Mouse (Mus musculus) liver, embryonic 14.5 days (tissue): ENCODE measurements at regions not wholly inside any gene's neighbourhood (a gene's known extent, or its start where the extent isn't known, plus 50 kb on each side); places are given as distances from the start of the nearest gene placed in this dataset.

Source experiments
- ATAC-seq: fragments of 200-750 bp; cut with Nextera tagmentation; 2 replicates; pipeline ENCODE4 v1.8.0; 2017; ENCODE audit warnings: moderate number of reproducible peaks, mild to moderate bottlenecking, moderate library complexity; ENCODE audit not compliant: insufficient read depth
- DNase-seq, 3 experiments: peaks; one replicate each; pipeline ENCODE4 v3.0.0-alpha.2; 2012 to 2013; ENCODE audit warnings: low read depth in 3 of 3, low spot score in 3 of 3
- H3K27ac ChIP-seq: fragments of 300-500 bp; sonication (generic); 2 replicates; pipeline ENCODE4 v1.5.1; 2014; ENCODE audit warnings: moderate library complexity, mild to moderate bottlenecking, control low read depth, inconsistent platforms
- H3K27me3 ChIP-seq: fragments of 300-500 bp; sonication (generic); 2 replicates; pipeline ENCODE4 v1.6.1; 2014; ENCODE audit warnings: mild to moderate bottlenecking, low read length, moderate library complexity; ENCODE audit not compliant: control insufficient read depth, insufficient read depth
- H3K36me3 ChIP-seq: fragments of 300-500 bp; sonication (generic); replicated peaks from 2 replicates; pipeline ENCODE4 v1.6.1; 2014; ENCODE audit warnings: low read depth; ENCODE audit not compliant: control insufficient read depth, insufficient read depth
- H3K4me1 ChIP-seq, 2 experiments: fragments of 200-500 bp in 1 of 2; fragments of 300-500 bp in 1 of 2; sonication (generic) in 1 of 2; replicated peaks; 2 replicates each; pipeline ENCODE4 v1.6.1; 2012 to 2014; ENCODE audit warnings: antibody characterized with exemption in 1 of 2, inconsistent platforms in 1 of 2, low read length in 1 of 2; ENCODE audit not compliant: control insufficient read depth in 2 of 2, insufficient read depth in 2 of 2
- H3K4me2 ChIP-seq: fragments of 300-500 bp; sonication (generic); 2 replicates; pipeline ENCODE4 v1.6.1; 2014; ENCODE audit warnings: low read depth, mild to moderate bottlenecking, control low read depth, moderate library complexity
- H3K4me3 ChIP-seq, 2 experiments: fragments of 200-500 bp in 1 of 2; fragments of 300-500 bp in 1 of 2; sonication (generic) in 1 of 2; 2 replicates each; pipeline ENCODE4 v1.5.1; 2012 to 2014; ENCODE audit warnings: low read depth in 2 of 2, low read length in 2 of 2, mild to moderate bottlenecking in 2 of 2, control low read depth in 1 of 2, inconsistent platforms in 1 of 2, moderate library complexity in 1 of 2; ENCODE audit not compliant: insufficient read depth in 1 of 2
- H3K9ac ChIP-seq: fragments of 300-500 bp; sonication (generic); replicated peaks from 2 replicates; pipeline ENCODE4 v1.6.1; 2014; ENCODE audit warnings: mild to moderate bottlenecking, control low read depth, moderate library complexity
- H3K9me3 ChIP-seq: fragments of 300-500 bp; sonication (generic); 2 replicates; pipeline ENCODE4 v1.6.1; 2016; ENCODE audit warnings: low read length, mixed read lengths; ENCODE audit not compliant: control insufficient read depth
- CTCF ChIP-seq: IDR thresholded peaks from 2 replicates; pipeline ENCODE4 v1.5.1; 2016; ENCODE audit warnings: antibody characterized with exemption, low read depth, control low read depth
- EP300 ChIP-seq: IDR thresholded peaks from 2 replicates; pipeline ENCODE4 v1.6.1; 2016; ENCODE audit warnings: antibody characterized with exemption, low read depth
- WGBS: fragments of 180-500 bp; shearing (Covaris S2); extraction: QIAGEN DNeasy Blood & Tissue Kit; methylation state at CpG from one replicate; pipeline ENCODE4 v1.1.7; 2014; ENCODE audit not compliant: insufficient replicate concordance; 5-methylcytosine and 5-hydroxymethylcytosine counted together

DNA sequence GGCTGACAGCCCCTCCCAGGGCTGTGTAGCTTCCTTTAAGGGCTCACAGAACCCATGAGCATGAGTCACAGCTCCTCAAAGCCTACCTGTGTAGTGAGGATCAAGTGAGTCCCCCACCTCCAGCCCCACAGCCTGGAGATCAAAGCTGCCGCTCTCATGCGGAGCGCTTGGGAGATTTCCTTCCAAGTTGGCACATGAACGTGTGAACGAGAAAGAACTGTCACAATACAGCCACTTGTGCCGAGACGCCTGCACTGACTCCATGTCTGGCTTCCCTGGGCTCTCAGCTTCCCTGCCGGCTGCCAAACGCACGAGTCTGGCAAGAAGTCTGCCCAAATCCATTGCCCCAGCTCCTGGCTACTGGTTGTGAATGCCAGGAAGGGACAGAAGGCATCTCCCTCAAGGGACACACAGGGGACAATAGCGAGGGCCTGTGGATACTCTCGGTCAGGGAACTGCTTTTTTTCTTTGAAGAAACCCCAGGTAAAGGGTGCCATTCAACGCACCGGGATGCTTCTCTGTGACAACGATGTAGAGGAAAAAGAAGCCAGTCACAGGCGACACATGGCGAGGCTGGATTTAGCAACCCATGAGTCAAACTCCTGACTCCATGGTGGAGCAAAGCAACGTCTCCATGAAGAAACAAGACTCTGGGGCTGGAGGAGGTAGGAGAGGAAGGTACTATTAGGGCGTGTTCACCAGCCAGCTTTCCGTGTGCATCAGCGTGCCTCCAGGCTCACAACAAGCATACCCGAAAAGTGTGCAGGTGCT lies 410.2 kb downstream of the Sox9 start:
- no peak overlapping the region for H3K4me3 ChIP-seq
- no peak overlapping the region for H3K9ac ChIP-seq
- TF ChIP-seq CTCF (no peak), EP300 (no peak)
- no peaks in the 10 kb centered on the region for H3K36me3 ChIP-seq
- WGBS, result 50% methylated on average over 22 of the region's 22 CpGs
- H3K4me1 ChIP-seq, result no peaks in the 10 kb centered on the region
- H3K4me2 ChIP-seq, result no peak overlapping the region
- no peaks in the 10 kb centered on the region for H3K27me3 ChIP-seq
- ATAC-seq, result no peak
- H3K27ac ChIP-seq, result no peak overlapping the region
- DNase-seq, result no peak
- no peaks in the 10 kb centered on the region for H3K9me3 ChIP-seq

- no peaks in the 10 kb centered on the region for H3K36me3 ChIP-seq
- H3K4me1 ChIP-seq, result no peaks in the 10 kb centered on the region
- H3K27me3 ChIP-seq, result no peaks in the 10 kb centered on the region
- no peak overlapping the region for H3K4me3 ChIP-seq
- ATAC-seq (no peak), DNase-seq (no peak)
- no peak overlapping the region for H3K4me2 ChIP-seq
- H3K27ac ChIP-seq, result no peak overlapping the region
- TF ChIP-seq EP300, result no peak
- no peak for TF ChIP-seq CTCF
- WGBS, result 38% methylated on average over 15 of the region's 15 CpGs
- no peak overlapping the region for H3K9ac ChIP-seq
- no peaks in the 10 kb centered on the region for H3K9me3 ChIP-seq
These were observed 412.3 kb downstream of the Sox9 start for GRCm38 (mm10) chr11:113194144-113194827.
